Mouse (Mus musculus): Measurements from ENCODE around the gene Dock8. TPM values are rescaled to one million over a fixed set of nuclear protein-coding genes. Genes with fewer than 3 reads are reported as not detected.

The Dock8 gene
- polyA plus RNA-seq, 3 experiments from 2014 or later, result 86.4 to 117 (median 93.6) TPM

DNA sequence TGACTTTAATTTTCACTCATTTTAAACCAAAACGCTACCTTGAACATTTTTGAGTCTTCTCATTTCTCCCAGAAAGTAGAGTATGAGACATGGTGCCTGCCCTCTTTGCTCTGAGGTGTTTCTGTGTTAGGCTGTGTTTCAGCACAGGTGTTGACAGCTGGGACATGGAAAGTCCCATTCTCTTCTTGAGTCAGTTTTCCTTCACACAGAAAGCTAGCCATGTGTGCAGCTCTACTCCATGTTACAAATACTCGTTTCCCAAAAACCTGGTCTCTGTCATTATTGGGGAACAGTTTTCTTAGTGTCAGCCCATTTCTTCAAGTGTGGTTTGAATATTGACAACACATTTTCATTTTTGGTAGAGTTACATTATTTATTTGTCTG, 63.5 kb downstream of the Dock8 start:
- peak; percentile 4 for ATAC-seq

DNA sequence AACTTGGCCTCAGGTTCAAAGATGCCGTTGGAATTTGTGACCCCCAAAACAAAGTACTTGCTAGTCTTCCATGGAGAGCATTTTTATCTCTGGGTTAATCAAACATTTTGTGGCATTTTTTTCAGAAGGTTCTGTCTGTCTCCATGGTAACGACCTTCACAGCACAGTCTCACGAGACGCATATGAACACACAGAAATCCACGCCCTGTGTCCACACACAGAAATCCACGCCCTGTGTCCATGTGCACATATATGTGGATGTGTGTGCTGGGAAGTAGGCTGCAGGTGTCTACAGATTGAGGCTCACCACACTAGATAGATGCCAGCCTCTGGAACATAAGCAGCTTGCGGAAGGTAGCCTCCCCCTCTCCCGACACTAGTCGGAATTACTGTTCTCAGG, 66.9 kb downstream of the Dock8 start:
- no peak for ATAC-seq

DNA sequence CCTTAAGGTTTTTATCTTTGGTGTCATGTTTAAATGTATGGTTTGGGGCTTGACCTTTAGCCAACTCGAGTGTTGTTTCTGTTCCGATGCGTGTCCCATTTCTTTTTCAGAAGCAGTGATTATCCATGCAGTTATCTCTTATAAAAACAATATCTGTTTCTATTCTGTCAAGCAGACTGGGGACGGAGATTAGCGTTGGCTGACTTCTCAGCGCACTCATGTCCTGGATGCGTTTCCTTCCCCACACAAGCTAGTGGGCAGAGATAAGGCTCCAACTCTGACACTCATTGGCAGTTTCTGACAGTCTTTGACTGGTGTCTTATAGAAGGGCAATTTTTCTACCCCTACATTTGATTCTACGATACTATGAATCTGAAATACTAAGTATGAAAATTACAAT, 69.2 kb downstream of the Dock8 start:
- ATAC-seq, result no peak

DNA sequence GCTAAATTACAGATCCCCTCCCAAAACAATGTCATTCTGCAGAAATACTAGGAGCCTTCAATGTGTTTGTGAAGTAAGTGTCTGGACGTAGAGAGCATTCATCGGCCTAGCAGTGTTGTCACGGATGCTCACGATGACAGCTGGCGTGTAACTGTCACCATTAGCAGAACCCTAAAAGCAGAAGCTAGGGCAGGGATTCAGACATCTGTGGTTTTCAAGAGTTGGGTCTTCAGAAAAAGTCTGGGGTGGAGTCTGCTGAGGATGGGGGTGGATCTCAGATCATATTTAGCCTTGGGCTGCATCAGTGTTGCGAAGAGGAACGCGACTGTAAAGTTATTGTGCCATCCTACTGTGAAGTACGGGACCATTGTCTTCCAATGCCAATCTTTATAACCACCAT, 73.2 kb downstream of the Dock8 start:
- no peak for ATAC-seq

DNA sequence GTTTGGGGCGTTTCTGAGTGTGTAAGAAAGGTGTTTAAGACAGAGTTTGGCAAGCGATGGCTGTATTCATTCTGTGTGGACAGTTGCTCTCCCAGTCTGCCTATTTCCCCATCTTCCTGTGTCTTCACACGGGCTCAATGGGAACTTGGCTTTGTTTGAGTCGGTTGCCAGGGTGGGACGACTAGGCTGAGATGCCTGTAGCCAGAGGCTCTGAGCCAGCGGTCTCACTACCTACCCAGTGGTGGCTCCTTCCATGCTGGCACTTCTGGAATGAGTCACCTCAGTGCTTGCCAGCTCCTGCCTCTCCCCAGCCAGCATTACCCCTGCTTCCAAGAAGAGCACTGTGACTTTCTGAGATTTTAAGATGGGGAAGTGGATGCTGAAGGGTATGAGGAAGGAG, 75.4 kb downstream of the Dock8 start:
- ATAC-seq, result no peak

DNA sequence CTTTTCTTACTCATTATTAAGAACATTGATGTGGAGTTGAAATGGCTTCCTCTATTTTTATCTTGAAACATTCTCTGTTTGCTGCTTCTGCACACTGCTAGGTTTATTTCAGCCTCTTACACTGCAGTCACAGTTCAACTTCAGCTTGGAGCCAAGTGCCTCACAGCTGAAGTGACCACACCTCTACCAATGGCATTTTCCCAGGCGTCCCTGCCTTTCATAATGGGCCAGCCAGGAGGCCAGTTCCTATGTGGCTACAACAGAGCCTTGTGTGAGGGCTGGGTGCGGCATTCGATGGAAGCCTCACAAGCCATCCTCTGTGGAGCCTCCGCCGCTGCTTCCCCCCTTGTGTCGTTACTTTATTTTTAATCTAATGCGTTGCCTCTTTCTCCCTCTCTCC, 78.3 kb downstream of the Dock8 start:
- no peak for ATAC-seq

DNA sequence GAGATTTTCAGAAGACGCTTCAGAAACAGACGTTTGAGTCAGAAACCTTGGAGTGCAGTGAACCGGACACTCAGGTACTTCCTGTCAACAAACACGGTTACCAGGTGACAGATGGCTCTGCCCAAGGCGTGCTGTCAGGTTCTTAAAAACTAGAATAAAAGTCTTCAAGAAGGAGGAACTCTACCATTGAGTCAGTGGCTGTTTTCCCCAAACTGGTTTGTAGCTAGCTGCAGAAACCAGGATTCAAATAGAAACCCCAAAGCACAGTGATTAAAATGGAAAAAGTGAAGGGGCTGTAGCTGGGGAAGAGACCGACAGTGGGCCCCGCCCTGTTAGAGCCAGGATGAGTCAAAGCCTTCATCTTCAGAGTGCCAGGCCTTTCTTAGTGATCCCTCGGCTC, 78.8 kb downstream of the Dock8 start:
- peak; percentile 73 for ATAC-seq

DNA sequence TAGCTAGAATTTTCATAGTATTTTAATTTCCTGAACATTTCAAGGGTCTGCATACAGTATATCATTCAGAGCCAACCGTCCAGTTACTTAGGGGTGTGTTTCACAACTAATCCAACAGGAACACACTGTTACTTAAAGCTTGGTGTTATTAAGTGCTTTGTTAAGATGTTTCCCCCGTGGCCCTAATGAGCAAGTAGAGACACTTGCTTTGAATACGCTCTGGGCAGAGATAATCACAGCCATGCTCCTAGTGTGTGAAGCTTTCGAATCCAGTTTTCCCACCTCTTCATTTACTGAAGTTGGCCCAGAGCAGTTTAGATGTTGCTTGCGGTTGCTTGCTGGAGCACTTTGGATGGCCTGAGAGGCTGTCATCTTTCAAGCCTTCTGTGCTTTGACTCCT, 80.8 kb downstream of the Dock8 start:
- no peak for ATAC-seq

DNA sequence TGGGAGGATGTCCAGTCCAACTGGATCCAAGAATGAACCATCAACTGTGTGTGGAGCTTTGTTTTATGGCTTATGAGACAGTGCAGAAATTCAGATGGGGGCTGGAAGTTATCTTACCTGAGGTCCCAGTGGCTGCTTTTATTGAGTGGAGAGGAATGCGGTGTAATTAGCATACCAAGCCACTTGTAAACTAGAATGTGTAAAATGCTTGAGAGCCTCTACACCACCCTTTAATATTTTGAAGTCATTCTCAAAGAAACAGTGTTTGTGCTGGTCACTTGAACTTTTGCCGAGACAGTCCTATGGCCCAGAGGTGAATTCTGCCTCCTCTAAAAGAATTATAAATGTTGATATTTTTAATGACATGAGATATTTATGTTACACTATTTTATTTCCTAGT, 83.5 kb downstream of the Dock8 start:
- ATAC-seq, result no peak

DNA sequence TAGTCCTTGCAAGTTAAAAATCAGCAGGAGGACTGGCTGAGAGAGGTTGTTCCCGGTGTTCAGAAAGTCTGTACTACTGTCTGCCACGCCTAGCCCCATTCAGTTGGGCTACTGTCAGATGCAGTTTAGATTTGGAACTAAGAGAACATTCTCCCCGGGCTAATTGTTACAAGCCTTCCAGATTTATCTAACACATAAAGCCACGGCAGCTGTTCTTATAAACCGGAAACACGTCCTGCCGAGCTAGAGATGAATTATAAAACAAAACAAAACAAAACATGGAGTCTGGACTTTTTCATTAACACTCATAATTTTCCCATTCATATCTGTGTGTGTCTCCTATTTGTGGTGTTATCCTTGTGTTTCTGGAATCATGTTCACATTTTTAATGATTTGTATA, 87.8 kb downstream of the Dock8 start:
- ATAC-seq, result no peak

DNA sequence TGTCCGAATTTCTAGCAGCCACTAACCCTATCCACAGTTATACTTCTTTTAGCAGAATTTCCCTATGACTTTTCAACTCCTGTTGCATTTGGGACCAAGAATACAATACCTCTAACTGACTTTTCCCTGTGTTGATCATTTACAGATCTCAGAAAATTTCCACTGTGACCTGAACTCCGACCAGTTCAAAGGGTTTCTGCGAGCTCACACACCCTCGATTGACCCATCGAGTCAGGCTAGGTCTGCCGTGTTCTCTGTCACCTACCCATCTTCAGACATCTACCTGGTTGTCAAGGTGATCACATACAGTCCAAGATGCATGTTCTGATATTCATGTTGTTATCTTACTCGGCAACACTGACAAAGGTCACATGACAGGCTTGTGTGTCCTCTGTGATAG, 90.4 kb downstream of the Dock8 start:
- no peak for ATAC-seq

DNA sequence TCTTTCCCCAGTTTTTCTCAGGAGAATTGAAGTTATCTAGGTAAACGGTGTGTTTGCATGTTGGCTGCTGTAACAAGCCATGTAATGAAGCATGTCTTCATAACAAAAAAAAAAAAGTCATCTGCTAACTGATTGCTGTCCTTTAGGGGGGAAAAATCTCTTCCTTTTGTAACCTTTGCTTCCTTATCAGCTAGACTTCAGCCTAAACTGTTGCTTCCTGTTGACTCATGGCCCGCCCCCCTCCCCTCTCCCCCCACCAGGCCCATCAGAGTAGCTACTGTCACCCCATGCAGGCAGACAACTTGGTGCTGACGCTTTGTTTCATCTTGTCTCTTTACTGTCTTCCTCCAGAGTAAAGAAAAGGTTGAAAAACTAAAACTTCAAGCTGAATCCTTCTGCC, 95.8 kb downstream of the Dock8 start:
- no peak for ATAC-seq

DNA sequence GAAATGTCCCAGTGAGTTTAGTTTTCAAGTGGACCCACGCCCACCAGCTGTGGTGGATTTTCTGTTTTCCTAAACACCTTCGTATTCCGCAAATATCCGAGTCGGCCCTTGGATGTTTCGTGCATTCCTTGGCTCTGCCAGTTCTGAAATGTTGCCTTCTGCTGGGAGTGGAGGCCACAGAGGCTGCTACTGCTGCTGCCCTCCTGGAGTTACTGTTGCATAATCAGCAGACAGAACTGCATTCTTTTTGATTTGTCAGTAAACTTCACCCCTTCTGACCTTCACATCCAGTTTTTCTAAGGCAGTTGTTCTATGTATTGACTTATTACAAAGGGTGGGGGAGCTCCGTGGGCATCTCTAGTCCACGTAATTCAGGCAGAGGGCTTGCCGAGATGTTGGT, 97.0 kb downstream of the Dock8 start:
- no peak for ATAC-seq

DNA sequence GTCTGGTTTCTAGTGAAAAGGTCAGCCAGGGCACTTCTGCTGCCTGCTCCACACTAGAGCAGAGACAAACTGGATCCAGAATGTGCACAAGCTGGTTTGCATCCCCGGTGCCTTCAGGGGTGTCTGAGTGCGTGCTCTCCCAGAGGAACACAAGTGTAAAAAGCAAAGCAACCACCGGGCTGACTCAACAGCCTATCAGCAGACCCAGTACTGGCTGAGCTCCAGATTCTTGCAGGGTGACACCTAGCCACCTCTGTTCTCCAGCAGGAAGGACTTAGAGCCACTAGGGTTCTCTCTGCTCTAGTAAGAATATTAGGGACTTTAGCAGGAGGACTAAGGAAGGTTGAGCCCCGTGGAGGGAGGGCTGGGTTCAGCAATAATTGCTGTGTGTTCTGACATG, 97.7 kb downstream of the Dock8 start:
- no peak for ATAC-seq

DNA sequence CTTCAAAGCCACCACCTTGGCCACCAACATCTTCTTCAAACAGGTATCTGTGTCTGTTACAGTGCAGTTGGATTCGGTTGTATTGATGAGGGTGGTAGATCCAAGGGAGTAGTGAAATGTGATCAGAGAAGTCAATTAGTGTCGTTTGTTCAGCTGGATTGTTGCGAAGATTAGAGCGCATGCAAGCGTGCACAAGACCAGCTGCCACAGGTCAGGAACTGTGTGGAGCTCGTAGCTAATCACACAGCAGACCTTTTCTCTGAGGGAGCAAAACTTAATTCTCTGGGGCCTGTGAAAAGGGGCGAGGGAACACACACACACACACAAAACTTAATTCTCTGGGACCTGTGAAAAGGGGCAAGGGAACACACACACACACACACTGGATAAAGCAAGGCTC, 98.2 kb downstream of the Dock8 start:
- ATAC-seq, result no peak

DNA sequence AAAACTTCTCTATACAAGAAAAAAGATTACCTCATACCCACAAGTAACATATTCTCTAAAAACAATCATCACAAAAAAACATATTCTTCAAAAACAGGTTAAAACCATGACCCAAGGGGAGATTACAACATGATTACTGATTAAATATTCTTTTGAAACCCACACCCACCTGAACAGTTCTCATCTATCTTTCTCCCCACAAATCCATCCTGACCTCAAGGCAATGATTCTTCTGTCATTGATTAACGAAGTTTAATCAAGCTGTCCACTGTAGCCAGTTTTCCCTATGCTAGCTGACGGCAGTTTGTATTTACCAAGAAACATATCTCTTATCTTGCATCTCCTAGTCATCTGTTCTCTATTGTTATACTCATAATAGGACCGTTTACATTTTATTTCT, 98.6 kb downstream of the Dock8 start:
- ATAC-seq, result no peak

DNA sequence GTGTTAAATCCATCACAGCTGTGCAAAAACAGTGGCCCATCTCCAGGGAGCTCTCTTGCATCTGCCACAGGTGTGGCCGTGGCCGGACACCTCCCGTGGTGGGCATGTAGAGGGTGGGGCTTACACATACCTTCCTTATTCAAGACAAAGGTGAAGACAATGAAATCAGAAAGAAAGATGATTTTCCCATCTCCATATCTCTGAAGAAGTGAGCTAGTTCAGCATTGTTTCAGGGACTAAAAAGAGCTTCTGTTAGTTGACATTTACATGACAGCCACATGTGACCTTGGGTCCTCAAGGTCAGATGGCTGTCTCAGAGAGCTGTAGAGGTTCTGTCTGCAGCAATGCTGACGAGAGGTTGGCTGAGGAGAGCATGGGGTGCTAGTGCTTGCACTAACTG, 99.6 kb downstream of the Dock8 start:
- no peak for ATAC-seq

DNA sequence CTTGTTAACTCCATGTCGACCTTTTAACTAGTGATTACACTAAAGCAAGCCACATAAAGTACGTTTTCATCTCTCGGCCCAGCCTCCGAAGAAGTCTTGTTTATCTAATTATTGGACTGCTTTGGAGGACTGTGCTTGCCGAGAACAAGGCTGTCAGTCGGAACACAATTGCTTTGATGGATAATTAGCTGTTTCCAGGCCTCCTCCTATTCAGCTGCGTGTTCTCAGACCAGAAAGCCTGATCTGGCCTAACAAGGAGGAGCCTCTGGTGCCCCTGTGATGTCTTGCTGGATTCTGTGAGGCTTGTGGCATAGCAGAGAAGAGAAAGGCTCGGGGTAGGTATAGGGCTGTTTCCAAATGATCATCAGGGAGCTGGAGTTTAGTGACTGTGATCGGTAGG, 106.3 kb downstream of the Dock8 start:
- no peak for ATAC-seq

DNA sequence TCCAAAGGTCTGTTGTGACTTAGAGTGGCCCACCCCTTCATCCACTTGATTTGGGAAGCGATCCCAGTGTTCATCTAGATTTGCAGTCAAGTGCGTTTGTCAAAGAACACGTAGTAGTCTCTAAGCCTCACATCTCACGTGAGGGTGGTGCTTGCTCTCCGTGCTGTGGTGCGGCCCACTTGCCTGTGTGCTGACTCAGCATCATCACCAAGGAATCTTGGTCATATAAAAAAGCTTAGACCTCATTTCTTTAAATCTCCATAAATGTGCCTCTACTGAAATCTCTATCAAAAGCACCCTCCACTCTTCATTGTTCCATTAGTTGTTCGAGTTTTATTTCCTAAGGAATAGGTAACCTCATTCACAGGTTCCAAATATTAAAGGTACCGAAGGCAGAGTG, 107.0 kb downstream of the Dock8 start:
- ATAC-seq, result no peak

DNA sequence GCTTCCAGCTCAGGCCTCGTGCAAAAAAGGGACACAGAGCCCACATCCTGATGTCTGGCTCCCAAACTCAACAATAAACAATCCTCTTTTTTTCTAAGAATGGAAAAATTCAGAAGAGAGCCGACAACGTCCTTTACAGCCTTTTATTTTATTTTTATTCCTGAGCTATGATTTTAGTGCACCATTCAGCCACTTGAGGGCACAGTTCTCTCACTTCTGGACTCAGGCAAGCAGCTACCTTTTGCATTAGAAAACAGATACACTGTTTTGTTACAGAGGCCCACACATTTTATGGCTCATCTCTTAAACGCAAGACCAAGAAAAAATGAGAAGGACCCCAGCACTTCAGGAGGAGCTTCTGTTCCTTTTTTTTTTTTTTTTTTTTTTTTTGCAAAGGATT, 108.1 kb downstream of the Dock8 start:
- ATAC-seq, result no peak

DNA sequence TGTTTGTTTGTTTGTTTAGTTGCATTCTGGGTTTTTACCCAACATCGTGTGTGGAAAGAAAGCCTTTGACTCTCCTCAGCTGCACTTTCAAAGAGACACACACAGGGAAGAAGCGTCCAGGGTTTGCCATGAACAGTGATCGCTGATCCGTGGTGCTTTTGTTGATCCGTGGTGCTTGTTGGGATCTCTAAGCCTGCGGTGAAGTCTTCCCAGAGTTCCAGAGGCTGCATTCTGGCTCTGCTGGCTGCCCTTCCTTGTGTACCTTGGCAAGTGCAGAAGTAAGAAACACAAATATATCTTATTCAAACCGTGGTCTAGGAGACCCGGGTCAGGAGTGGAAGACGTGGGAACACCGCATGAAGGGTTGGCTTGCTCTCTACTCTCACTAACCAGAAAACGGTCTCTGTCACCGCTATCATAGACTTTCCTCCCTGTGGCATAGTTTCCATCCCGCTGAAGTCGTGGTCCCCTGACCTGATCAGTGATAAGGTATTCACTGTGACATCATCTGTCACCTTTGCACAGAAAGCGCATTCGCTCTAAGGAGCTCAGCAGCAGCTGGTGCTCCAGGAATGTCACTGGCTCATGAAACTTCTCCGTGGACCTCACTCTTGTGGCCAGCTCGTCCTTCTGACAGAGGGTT, 112.4 kb downstream of the Dock8 start:
- no peak for ATAC-seq

DNA sequence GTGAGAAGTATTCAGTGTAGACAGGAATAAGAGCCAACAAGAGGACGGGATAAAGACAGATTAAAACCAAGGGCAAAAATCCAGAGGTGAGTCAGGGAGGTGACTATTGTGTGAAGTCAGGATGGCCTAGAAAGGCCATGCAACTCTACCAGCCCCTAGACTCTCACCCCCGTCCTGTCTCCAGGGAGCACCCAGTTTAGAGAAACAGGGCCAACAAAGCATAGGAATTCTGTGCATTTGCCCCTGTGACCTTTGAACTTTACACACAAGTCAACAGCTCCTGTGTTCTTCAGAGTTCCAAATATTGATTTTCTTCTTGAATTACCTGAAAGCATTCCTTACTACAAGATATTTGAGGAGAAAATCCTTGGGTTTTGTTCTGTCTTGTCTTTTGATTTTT, 117.6 kb downstream of the Dock8 start:
- ATAC-seq, result no peak

DNA sequence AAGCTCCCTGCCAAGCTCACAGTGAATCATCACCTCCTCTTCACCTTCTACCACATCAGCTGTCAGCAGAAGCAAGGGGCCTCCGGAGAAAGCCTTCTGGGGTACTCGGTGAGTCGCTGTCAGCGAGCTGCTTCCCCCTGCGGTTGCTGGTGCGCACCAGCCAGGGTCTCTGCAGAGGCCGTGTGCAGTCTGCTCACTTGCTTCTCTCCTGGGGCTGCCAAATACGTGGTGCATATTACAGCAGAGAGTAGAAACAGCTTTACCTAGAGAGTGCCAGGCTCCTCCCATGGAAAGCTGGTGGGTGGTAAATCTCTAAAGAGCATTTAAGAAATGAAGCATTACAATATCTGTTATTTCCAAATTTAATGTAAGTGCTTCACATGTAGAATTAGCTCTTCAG, 123.1 kb downstream of the Dock8 start:
- ATAC-seq, result no peak

DNA sequence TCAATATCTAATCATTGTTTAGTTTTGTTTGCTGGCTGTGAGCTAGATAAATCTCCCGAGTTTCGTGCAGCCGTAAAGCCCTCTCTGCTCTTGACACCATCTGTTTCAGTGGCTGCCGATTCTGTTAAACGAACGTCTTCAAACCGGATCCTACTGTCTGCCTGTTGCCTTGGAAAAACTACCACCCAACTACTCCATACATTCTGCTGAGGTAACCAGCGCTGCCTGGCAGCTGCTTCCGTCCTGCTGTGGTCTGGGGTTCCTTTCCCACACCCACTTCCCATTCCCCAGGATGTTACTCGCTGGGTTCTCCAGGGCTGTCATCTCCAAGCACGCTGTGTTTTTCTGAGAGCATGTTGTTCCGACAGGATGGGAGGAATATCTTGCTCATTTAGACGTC, 123.7 kb downstream of the Dock8 start:
- no peak for ATAC-seq

DNA sequence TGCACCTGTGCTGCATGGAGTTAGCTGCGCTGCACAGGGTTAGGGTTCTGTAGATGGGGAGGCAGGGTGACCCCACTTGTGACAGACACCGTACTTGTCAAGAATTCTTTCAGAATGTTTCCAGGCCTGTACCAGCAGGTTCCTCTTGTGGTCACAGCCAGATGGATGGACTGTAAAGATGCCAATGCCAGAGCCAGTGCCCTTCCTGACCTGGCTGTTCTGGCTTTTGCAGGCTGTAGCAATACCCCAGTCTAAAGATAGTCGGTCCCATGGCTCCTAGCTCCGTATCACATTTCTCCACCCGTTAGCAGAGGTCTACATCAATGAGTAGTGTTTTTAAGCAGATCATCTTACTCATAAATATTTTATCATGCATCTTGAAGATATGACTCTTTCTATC, 124.1 kb downstream of the Dock8 start:
- no peak for ATAC-seq

DNA sequence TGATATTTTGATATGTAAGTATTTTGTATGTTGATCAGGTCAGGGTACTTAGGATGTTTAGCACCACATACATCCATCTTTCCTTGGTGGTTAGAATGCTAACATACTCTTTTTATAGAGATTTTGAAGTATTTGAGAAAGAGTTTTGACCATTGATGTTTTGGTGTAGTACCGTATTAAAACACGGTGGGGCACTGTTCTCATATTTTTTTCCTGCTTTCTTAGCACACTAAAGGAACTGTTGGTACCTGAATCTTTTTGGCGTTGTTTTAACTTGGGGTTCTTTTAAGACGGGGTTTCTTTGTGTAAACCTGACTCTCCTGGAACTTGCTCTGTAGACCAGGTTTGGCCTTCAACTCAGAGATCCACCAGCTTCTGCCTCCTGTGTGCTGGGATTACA, 133.0 kb downstream of the Dock8 start:
- no peak for ATAC-seq
